Mouse (Mus musculus) small intestine, adult 2 months (tissue): Measurements from ENCODE around the gene Pex5.

Experiments
- CTCF ChIP-seq: fragments of 200-500 bp; IDR thresholded peaks from 2 replicates; pipeline ENCODE4 v1.5.1; 2012; ENCODE audit warnings: low read depth, mild to moderate bottlenecking, control low read depth, inconsistent platforms, low read length, moderate library complexity, mixed read lengths; ENCODE audit not compliant: insufficient replicate concordance, insufficient read length; ENCODE audit errors: extremely low read depth
- POLR2A ChIP-seq: fragments of 200-500 bp; IDR thresholded peaks from 2 replicates; pipeline ENCODE4 v1.6.1; 2012; ENCODE audit warnings: low read depth, mild to moderate bottlenecking, control low read depth, inconsistent platforms, low read length, moderate library complexity

DNA sequence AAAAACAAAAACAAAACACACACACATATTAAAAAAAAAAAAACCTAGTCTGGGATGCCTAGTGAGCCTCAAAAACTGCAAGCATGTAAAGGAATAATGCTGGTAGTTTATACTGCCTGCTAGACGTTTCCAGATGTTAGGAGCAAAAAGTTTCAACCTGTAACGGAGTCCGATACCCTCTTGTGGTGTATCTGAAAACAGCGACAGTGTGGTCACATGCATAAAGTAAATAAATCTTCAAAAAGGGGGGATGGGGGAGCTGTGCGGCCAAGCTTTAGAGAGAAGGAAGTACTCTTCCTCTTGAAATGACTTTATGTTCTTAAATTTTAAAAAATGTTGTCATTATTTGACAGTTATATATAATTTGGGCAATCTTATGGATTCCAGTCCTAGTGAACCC lies 34.7 kb downstream of the Pex5 start:
- TF ChIP-seq CTCF: no peak
- no peak for TF ChIP-seq POLR2A
